Mouse (Mus musculus) limb, embryonic 14.5 days (tissue): ENCODE measurements around the gene Wdr18. TPM values are rescaled to one million over a fixed set of nuclear protein-coding genes. Genes with fewer than 3 reads are reported as not detected.
A peak's percentile ranks its signal among the peaks of the same experiment; 100 is the strongest.

Experiments used
- ATAC-seq: fragments of 200-750 bp; cut with Nextera tagmentation; 2 replicates; pipeline ENCODE4 v1.8.0; 2017; ENCODE audit warnings: low read depth, moderate number of reproducible peaks, moderate TSS enrichment; ENCODE audit not compliant: low FRiP score
- DNase-seq: peaks from one replicate; pipeline ENCODE4 v3.0.0-alpha.2; 2015; ENCODE audit warnings: low spot score
- H3K27ac ChIP-seq: fragments of 300-500 bp; sonication (generic); replicated peaks from 2 replicates; pipeline ENCODE4 v1.5.1; 2014; ENCODE audit warnings: low read depth, mild to moderate bottlenecking, low read length, moderate library complexity, mixed read lengths
- H3K27me3 ChIP-seq: fragments of 300-500 bp; sonication (generic); 2 replicates; pipeline ENCODE4 v1.6.1; 2014; ENCODE audit warnings: low read length, mixed read lengths; ENCODE audit not compliant: control insufficient read depth, insufficient read depth
- H3K36me3 ChIP-seq: fragments of 300-500 bp; sonication (generic); 2 replicates; pipeline ENCODE4 v1.6.1; 2014; ENCODE audit warnings: mild to moderate bottlenecking, low read length, moderate library complexity, mixed read lengths; ENCODE audit not compliant: control insufficient read depth, insufficient read depth
- H3K4me1 ChIP-seq: fragments of 300-500 bp; sonication (generic); 2 replicates; pipeline ENCODE4 v1.6.1; 2014; ENCODE audit warnings: antibody characterized with exemption, low read length, mixed read lengths; ENCODE audit not compliant: control insufficient read depth, insufficient read depth
- H3K4me2 ChIP-seq: fragments of 300-500 bp; sonication (generic); replicated peaks from 2 replicates; pipeline ENCODE4 v1.6.1; 2014; ENCODE audit warnings: low read depth, mild to moderate bottlenecking, low read length, moderate library complexity; ENCODE audit not compliant: severe bottlenecking
- H3K4me3 ChIP-seq: fragments of 300-500 bp; sonication (generic); replicated peaks from 2 replicates; pipeline ENCODE4 v1.5.1; 2014; ENCODE audit warnings: low read length
- H3K9ac ChIP-seq: fragments of 300-500 bp; sonication (generic); 2 replicates; pipeline ENCODE4 v1.6.1; 2014; ENCODE audit warnings: mild to moderate bottlenecking, low read depth, low read length, moderate library complexity; ENCODE audit not compliant: severe bottlenecking
- H3K9me3 ChIP-seq: fragments of 300-500 bp; sonication (generic); 2 replicates; pipeline ENCODE4 v1.6.1; 2016; ENCODE audit warnings: low read length; ENCODE audit not compliant: control insufficient read depth
- POLR2A ChIP-seq: fragments of 200-500 bp; IDR thresholded peaks from 2 replicates; pipeline ENCODE4 v1.8.0; 2012; ENCODE audit warnings: inconsistent platforms, mild to moderate bottlenecking, moderate library complexity, borderline replicate concordance; ENCODE audit not compliant: insufficient read depth, insufficient read length; ENCODE audit errors: extremely low read depth
- WGBS: fragments of 180-500 bp; shearing (Covaris S2); extraction: QIAGEN DNeasy Blood & Tissue Kit; methylation state at CpG from one replicate; pipeline ENCODE4 v1.1.7; 2014; 5-methylcytosine and 5-hydroxymethylcytosine counted together
- polyA plus RNA-seq, 2 experiments: library from polyadenylated mRNA; depleted of rRNA in 1 of 2; stranded (reverse) in 1 of 2; unstranded in 1 of 2; fragments of >200 nt; fragmentation: Nextera tagmentation in 1 of 2; extraction: Ambion mirVana in 1 of 2; gene quantifications; 2 replicates each; pipeline versions ENCODE4 v1.2.1 to v1.2.3; 2012 to 2014

Wdr18 gene
- polyA plus RNA-seq, 2 experiments: 58.7 to 106 TPM

GRCm38 (mm10) chr10:80017361-80017760 lies 57.4 kb downstream of the Wdr18 start:
- WGBS: 72% methylated on average over 3 of the region's 3 CpGs
- Histone ChIP-seq H3K27me3 (peaks cover 36% of the 10 kb centered on the region), H3K9me3 (no peaks in the 10 kb centered on the region), H3K27ac (no peak overlapping the region), H3K4me2 (no peak overlapping the region), H3K9ac (no peak overlapping the region), H3K4me1 (peaks cover 10% of the 10 kb centered on the region), H3K36me3 (no peaks in the 10 kb centered on the region), H3K4me3 (no peak overlapping the region)
- no peak for TF ChIP-seq POLR2A
- ATAC-seq (no peak), DNase-seq (no peak)

GRCm38 (mm10) chr10:80017771-80018170 lies 57.8 kb downstream of the Wdr18 start:
- no peak for ATAC-seq
- Histone ChIP-seq H3K4me2 (no peak overlapping the region), H3K4me3 (no peak overlapping the region), H3K9ac (no peak overlapping the region), H3K27me3 (peaks cover 31% of the 10 kb centered on the region), H3K9me3 (no peaks in the 10 kb centered on the region), H3K4me1 (peaks cover 10% of the 10 kb centered on the region), H3K36me3 (no peaks in the 10 kb centered on the region), H3K27ac (no peak overlapping the region)
- no peak for DNase-seq
- 82% methylated on average over 14 of the region's 14 CpGs for WGBS
- no peak for TF ChIP-seq POLR2A

- TF ChIP-seq POLR2A: no peak
- no peak overlapping the region for H3K27ac ChIP-seq
- ATAC-seq (no peak), DNase-seq (no peak)
- H3K4me3 ChIP-seq: no peak overlapping the region; the same call in 1 of the 2 replicates
- H3K9ac ChIP-seq: no peak overlapping the region
- 8% methylated on average over 14 of the region's 15 CpGs for WGBS
- H3K27me3 ChIP-seq: peaks cover 21% of the 10 kb centered on the region
- no peaks in the 10 kb centered on the region for H3K36me3 ChIP-seq
- no peaks in the 10 kb centered on the region for H3K9me3 ChIP-seq
- H3K4me2 ChIP-seq: 0 out of 2 replicates have a peak overlapping the region, but pooled peaks have one; percentile 5
- H3K4me1 ChIP-seq: peaks cover 10% of the 10 kb centered on the region
Measured at GRCm38 (mm10) chr10:80018739-80019297, 58.9 kb downstream of the Wdr18 start.

GRCm38 (mm10) chr10:80019471-80020131 lies 59.6 kb downstream of the Wdr18 start:
- Histone ChIP-seq H3K9ac (peak overlapping the region; percentile 50), H3K9me3 (no peaks in the 10 kb centered on the region), H3K4me1 (peaks cover 10% of the 10 kb centered on the region), H3K27me3 (peaks cover 13% of the 10 kb centered on the region), H3K4me2 (peak overlapping the region; percentile 41), H3K36me3 (no peaks in the 10 kb centered on the region), H3K27ac (no peak overlapping the region), H3K4me3 (peak overlapping the region; percentile 22)
- no peak for TF ChIP-seq POLR2A
- WGBS: 4% methylated on average over 20 of the region's 20 CpGs
- DNase-seq: no peak
- peak; percentile 53 for ATAC-seq

Other genes starting within 250 kb of the Wdr18 start
Only the 30 nearest of the 33 such genes appear.
- 0.13 and 0.22 TPM in 2 replicates for gene Fgf22, start 205.1 kb upstream of the Wdr18 start, polyA plus RNA-seq (2012; rRNA removed)
- gene Fgf22, start 205.1 kb upstream of the Wdr18 start, polyA plus RNA-seq (2014; fragmentation: Nextera tagmentation; extraction: Ambion mirVana): 0.21 and 0.80 TPM in 2 replicates
- 176 and 229 TPM in 2 replicates for gene Rnf126, start 193.2 kb upstream of the Wdr18 start, polyA plus RNA-seq (2012; rRNA removed)
- 100 and 103 TPM in 2 replicates for gene Rnf126, start 193.2 kb upstream of the Wdr18 start, polyA plus RNA-seq (2014; fragmentation: Nextera tagmentation; extraction: Ambion mirVana)
- gene Fstl3, start 182.9 kb upstream of the Wdr18 start, polyA plus RNA-seq (2012; rRNA removed): 11.6 and 14.7 TPM in 2 replicates
- gene Fstl3, start 182.9 kb upstream of the Wdr18 start, polyA plus RNA-seq (2014; fragmentation: Nextera tagmentation; extraction: Ambion mirVana): 9.0 and 9.5 TPM in 2 replicates
- 0.04 and 0.06 TPM in 2 replicates for gene Prss57, start 169.2 kb upstream of the Wdr18 start, polyA plus RNA-seq (2012; rRNA removed)
- gene Prss57, start 169.2 kb upstream of the Wdr18 start, polyA plus RNA-seq (2014; fragmentation: Nextera tagmentation; extraction: Ambion mirVana): not detected in 2 replicates
- 55.8 and 72.7 TPM in 2 replicates for gene Palm, start 166.6 kb upstream of the Wdr18 start, polyA plus RNA-seq (2012; rRNA removed)
- gene Palm, start 166.6 kb upstream of the Wdr18 start, polyA plus RNA-seq (2014; fragmentation: Nextera tagmentation; extraction: Ambion mirVana): 76.2 and 83.8 TPM in 2 replicates
- gene Misp, start 139.2 kb upstream of the Wdr18 start, polyA plus RNA-seq (2012; rRNA removed): 0.41 and 0.50 TPM in 2 replicates
- 0.54 and 1.2 TPM in 2 replicates for gene Misp, start 139.2 kb upstream of the Wdr18 start, polyA plus RNA-seq (2014; fragmentation: Nextera tagmentation; extraction: Ambion mirVana)
- gene Ptbp1, start 105.7 kb upstream of the Wdr18 start, polyA plus RNA-seq (2012; rRNA removed): 536 and 644 TPM in 2 replicates
- 262 and 279 TPM in 2 replicates for gene Ptbp1, start 105.7 kb upstream of the Wdr18 start, polyA plus RNA-seq (2014; fragmentation: Nextera tagmentation; extraction: Ambion mirVana)
- 10.3 and 17.3 TPM in 2 replicates for gene Prtn3, start 85.7 kb upstream of the Wdr18 start, polyA plus RNA-seq (2012; rRNA removed)
- 5.9 and 8.2 TPM in 2 replicates for gene Prtn3, start 85.7 kb upstream of the Wdr18 start, polyA plus RNA-seq (2014; fragmentation: Nextera tagmentation; extraction: Ambion mirVana)
- 220 and 326 TPM in 2 replicates for gene Plppr3, start 85.5 kb upstream of the Wdr18 start, polyA plus RNA-seq (2012; rRNA removed)
- gene Plppr3, start 85.5 kb upstream of the Wdr18 start, polyA plus RNA-seq (2014; fragmentation: Nextera tagmentation; extraction: Ambion mirVana): 61.5 and 79.7 TPM in 2 replicates
- 0.35 and 1.8 TPM in 2 replicates for gene Elane, start 73.9 kb upstream of the Wdr18 start, polyA plus RNA-seq (2012; rRNA removed)
- 0.62 and 1.2 TPM in 2 replicates for gene Elane, start 73.9 kb upstream of the Wdr18 start, polyA plus RNA-seq (2014; fragmentation: Nextera tagmentation; extraction: Ambion mirVana)
- 1.1 and 2.3 TPM in 2 replicates for gene Cfd, start 69.3 kb upstream of the Wdr18 start, polyA plus RNA-seq (2012; rRNA removed)
- gene Cfd, start 69.3 kb upstream of the Wdr18 start, polyA plus RNA-seq (2014; fragmentation: Nextera tagmentation; extraction: Ambion mirVana): not detected in 2 replicates
- gene Med16, start 51.2 kb upstream of the Wdr18 start, polyA plus RNA-seq (2012; rRNA removed): 54.6 and 73.8 TPM in 2 replicates
- gene Med16, start 51.2 kb upstream of the Wdr18 start, polyA plus RNA-seq (2014; fragmentation: Nextera tagmentation; extraction: Ambion mirVana): 33.4 and 38.3 TPM in 2 replicates
- gene Gm26602, start 49.3 kb upstream of the Wdr18 start, polyA plus RNA-seq (2012; rRNA removed): not detected in 2 replicates
- 6.6 TPM in 1 of 2 replicates, not detected in the other for gene Gm26602, start 49.3 kb upstream of the Wdr18 start, polyA plus RNA-seq (2014; fragmentation: Nextera tagmentation; extraction: Ambion mirVana)
- 2.5 and 2.8 TPM in 2 replicates for gene Kiss1r, start 43.2 kb upstream of the Wdr18 start, polyA plus RNA-seq (2012; rRNA removed)
- gene Kiss1r, start 43.2 kb upstream of the Wdr18 start, polyA plus RNA-seq (2014; fragmentation: Nextera tagmentation; extraction: Ambion mirVana): 0.17 and 0.26 TPM in 2 replicates
- 158 and 219 TPM in 2 replicates for gene R3hdm4, start 38.9 kb upstream of the Wdr18 start, polyA plus RNA-seq (2012; rRNA removed)
- 141 and 152 TPM in 2 replicates for gene R3hdm4, start 38.9 kb upstream of the Wdr18 start, polyA plus RNA-seq (2014; fragmentation: Nextera tagmentation; extraction: Ambion mirVana)
- 8.6 and 12.6 TPM in 2 replicates for gene Arid3a, start 33.1 kb upstream of the Wdr18 start, polyA plus RNA-seq (2012; rRNA removed)
- 4.8 and 5.0 TPM in 2 replicates for gene Arid3a, start 33.1 kb upstream of the Wdr18 start, polyA plus RNA-seq (2014; fragmentation: Nextera tagmentation; extraction: Ambion mirVana)
- 0.72 and 0.76 TPM in 2 replicates for gene Grin3b, start 10.6 kb downstream of the Wdr18 start, polyA plus RNA-seq (2012; rRNA removed)
- gene Grin3b, start 10.6 kb downstream of the Wdr18 start, polyA plus RNA-seq (2014; fragmentation: Nextera tagmentation; extraction: Ambion mirVana): 0.23 and 0.55 TPM in 2 replicates
- gene Tmem259, start 24.2 kb downstream of the Wdr18 start, polyA plus RNA-seq (2012; rRNA removed): 260 and 379 TPM in 2 replicates
- 24.5 and 25.2 TPM in 2 replicates for gene Tmem259, start 24.2 kb downstream of the Wdr18 start, polyA plus RNA-seq (2014; fragmentation: Nextera tagmentation; extraction: Ambion mirVana)
- gene Cnn2, start 28.4 kb downstream of the Wdr18 start, polyA plus RNA-seq (2012; rRNA removed): 133 and 173 TPM in 2 replicates
- 273 and 290 TPM in 2 replicates for gene Cnn2, start 28.4 kb downstream of the Wdr18 start, polyA plus RNA-seq (2014; fragmentation: Nextera tagmentation; extraction: Ambion mirVana)
- 6.2 and 8.0 TPM in 2 replicates for gene Abca7, start 36.3 kb downstream of the Wdr18 start, polyA plus RNA-seq (2012; rRNA removed)
- 2.2 and 2.4 TPM in 2 replicates for gene Abca7, start 36.3 kb downstream of the Wdr18 start, polyA plus RNA-seq (2014; fragmentation: Nextera tagmentation; extraction: Ambion mirVana)
- gene Arhgap45, start 56.5 kb downstream of the Wdr18 start, polyA plus RNA-seq (2012; rRNA removed): 12.8 and 14.4 TPM in 2 replicates
- 3.4 and 5.7 TPM in 2 replicates for gene Arhgap45, start 56.5 kb downstream of the Wdr18 start, polyA plus RNA-seq (2014; fragmentation: Nextera tagmentation; extraction: Ambion mirVana)
- 287 and 350 TPM in 2 replicates for gene Polr2e, start 79.6 kb downstream of the Wdr18 start, polyA plus RNA-seq (2012; rRNA removed)
- gene Polr2e, start 79.6 kb downstream of the Wdr18 start, polyA plus RNA-seq (2014; fragmentation: Nextera tagmentation; extraction: Ambion mirVana): 247 and 248 TPM in 2 replicates
- 372 and 379 TPM in 2 replicates for gene Gpx4, start 87.0 kb downstream of the Wdr18 start, polyA plus RNA-seq (2012; rRNA removed)
- gene Gpx4, start 87.0 kb downstream of the Wdr18 start, polyA plus RNA-seq (2014; fragmentation: Nextera tagmentation; extraction: Ambion mirVana): 466 and 493 TPM in 2 replicates
- 24.9 and 29.5 TPM in 2 replicates for gene Sbno2, start 145.4 kb downstream of the Wdr18 start, polyA plus RNA-seq (2012; rRNA removed)
- 15.3 and 16.8 TPM in 2 replicates for gene Sbno2, start 145.4 kb downstream of the Wdr18 start, polyA plus RNA-seq (2014; fragmentation: Nextera tagmentation; extraction: Ambion mirVana)
- 133 and 147 TPM in 2 replicates for gene Stk11, start 155.7 kb downstream of the Wdr18 start, polyA plus RNA-seq (2012; rRNA removed)
- gene Stk11, start 155.7 kb downstream of the Wdr18 start, polyA plus RNA-seq (2014; fragmentation: Nextera tagmentation; extraction: Ambion mirVana): 30.1 and 32.4 TPM in 2 replicates
- gene Atp5d, start 178.5 kb downstream of the Wdr18 start, polyA plus RNA-seq (2012; rRNA removed): 449 and 577 TPM in 2 replicates
- 477 TPM in 2 replicates for gene Atp5d, start 178.5 kb downstream of the Wdr18 start, polyA plus RNA-seq (2014; fragmentation: Nextera tagmentation; extraction: Ambion mirVana)
- 28.9 and 36.0 TPM in 2 replicates for gene Cbarp, start 180.7 kb downstream of the Wdr18 start, polyA plus RNA-seq (2012; rRNA removed)
- gene Cbarp, start 180.7 kb downstream of the Wdr18 start, polyA plus RNA-seq (2014; fragmentation: Nextera tagmentation; extraction: Ambion mirVana): 7.5 and 9.3 TPM in 2 replicates
- gene Midn, start 188.1 kb downstream of the Wdr18 start, polyA plus RNA-seq (2012; rRNA removed): 108 and 161 TPM in 2 replicates
- gene Midn, start 188.1 kb downstream of the Wdr18 start, polyA plus RNA-seq (2014; fragmentation: Nextera tagmentation; extraction: Ambion mirVana): 33.4 and 39.6 TPM in 2 replicates
- gene Cirbp, start 205.8 kb downstream of the Wdr18 start, polyA plus RNA-seq (2012; rRNA removed): 286 and 289 TPM in 2 replicates
- 101 and 106 TPM in 2 replicates for gene Cirbp, start 205.8 kb downstream of the Wdr18 start, polyA plus RNA-seq (2014; fragmentation: Nextera tagmentation; extraction: Ambion mirVana)
- gene 1600002K03Rik, start 212.8 kb downstream of the Wdr18 start, polyA plus RNA-seq (2012; rRNA removed): 10.9 and 15.5 TPM in 2 replicates
- gene 1600002K03Rik, start 212.8 kb downstream of the Wdr18 start, polyA plus RNA-seq (2014; fragmentation: Nextera tagmentation; extraction: Ambion mirVana): 8.5 and 12.8 TPM in 2 replicates